Mouse (Mus musculus) heart, embryonic 13.5 days (tissue): ENCODE measurements around the gene Zbed3. TPM values are rescaled to one million over a fixed set of nuclear protein-coding genes. Genes with fewer than 3 reads are reported as not detected.

Source experiments
- ATAC-seq: fragments of 200-750 bp; cut with Nextera tagmentation; 2 replicates; pipeline ENCODE4 v1.8.0; 2017; ENCODE audit warnings: moderate TSS enrichment; ENCODE audit not compliant: insufficient number of reproducible peaks, low FRiP score, low TSS enrichment; ENCODE audit errors: extremely low read depth
- H3K27ac ChIP-seq: fragments of 300-500 bp; sonication (generic); replicated peaks from 2 replicates; pipeline ENCODE4 v1.5.1; 2015; ENCODE audit warnings: moderate library complexity, mild to moderate bottlenecking, inconsistent platforms
- H3K27me3 ChIP-seq: fragments of 300-500 bp; sonication (generic); replicated peaks from 2 replicates; pipeline ENCODE4 v1.6.1; 2015; ENCODE audit warnings: mild to moderate bottlenecking, inconsistent platforms
- H3K36me3 ChIP-seq: fragments of 300-500 bp; sonication (generic); 2 replicates; pipeline ENCODE4 v1.6.1; 2015; ENCODE audit warnings: mild to moderate bottlenecking, inconsistent platforms
- H3K4me1 ChIP-seq: fragments of 300-500 bp; sonication (generic); 2 replicates; pipeline ENCODE4 v1.6.1; 2015; ENCODE audit warnings: inconsistent platforms
- H3K4me2 ChIP-seq: fragments of 300-500 bp; sonication (generic); 2 replicates; pipeline ENCODE4 v1.6.1; 2015; ENCODE audit warnings: inconsistent platforms, mild to moderate bottlenecking, moderate library complexity
- H3K4me3 ChIP-seq: fragments of 300-500 bp; sonication (generic); 2 replicates; pipeline ENCODE4 v1.5.1; 2015; ENCODE audit warnings: moderate library complexity, mild to moderate bottlenecking, inconsistent platforms
- H3K9ac ChIP-seq: fragments of 300-500 bp; sonication (generic); 2 replicates; pipeline ENCODE4 v1.6.1; 2015; ENCODE audit warnings: inconsistent platforms, mild to moderate bottlenecking, moderate library complexity
- H3K9me3 ChIP-seq: fragments of 300-500 bp; sonication (generic); 2 replicates; pipeline ENCODE4 v1.6.1; 2016; ENCODE audit warnings: inconsistent platforms
- WGBS: fragments of 180-500 bp; shearing (Covaris S2); methylation state at CpG from one replicate; pipeline ENCODE4 v1.1.7; 2015; ENCODE audit warnings: mixed read lengths; 5-methylcytosine and 5-hydroxymethylcytosine counted together
- polyA plus RNA-seq: library from polyadenylated mRNA; unstranded; fragments of >200 nt; fragmentation: Nextera tagmentation; extraction: Ambion mirVana; gene quantifications from 2 replicates; pipeline ENCODE4 v1.2.1, GENCODE M21; 2015

Zbed3 gene
- polyA plus RNA-seq, 1 experiment from 2014 or later: 55.7 TPM

- ATAC-seq: no peak
- no peak overlapping the region for H3K9ac ChIP-seq
- no peaks in the 10 kb centered on the region for H3K27me3 ChIP-seq
- H3K36me3 ChIP-seq: no peaks in the 10 kb centered on the region
- no peaks in the 10 kb centered on the region; the same call in 1 of the 2 replicates for H3K4me1 ChIP-seq
- H3K4me3 ChIP-seq: no peak overlapping the region
- H3K27ac ChIP-seq: no peak overlapping the region
- 57% methylated on average over 4 of the region's 4 CpGs for WGBS
- H3K4me2 ChIP-seq: no peak overlapping the region
- no peaks in the 10 kb centered on the region for H3K9me3 ChIP-seq
Observed at GRCm38 (mm10) chr13:95320451-95320850, 3.0 kb upstream of the Zbed3 start.

GRCm38 (mm10) chr13:95323950-95324625 lies 676 bp downstream of the Zbed3 start:
- WGBS: 23% methylated on average over 15 of the region's 15 CpGs
- H3K4me1 ChIP-seq: peaks cover 32% of the 10 kb centered on the region
- H3K4me3 ChIP-seq: peak overlapping the region; percentile 93
- H3K9me3 ChIP-seq: no peaks in the 10 kb centered on the region
- no peaks in the 10 kb centered on the region for H3K27me3 ChIP-seq
- peak overlapping the region; percentile 98 for H3K27ac ChIP-seq
- peaks cover 8% of the 10 kb centered on the region; the same call in 1 of the 2 replicates for H3K36me3 ChIP-seq
- peak overlapping the region; percentile 91 for H3K4me2 ChIP-seq
- H3K9ac ChIP-seq: peak overlapping the region; percentile 99
- ATAC-seq: no peak

- no peak for ATAC-seq
- H3K27ac ChIP-seq: peak overlapping the region; percentile 98
- peaks cover 13% of the 10 kb centered on the region; the same call in 1 of the 2 replicates for H3K36me3 ChIP-seq
- H3K4me1 ChIP-seq: peaks cover 33% of the 10 kb centered on the region
- H3K9me3 ChIP-seq: no peaks in the 10 kb centered on the region
- H3K4me3 ChIP-seq: peak overlapping the region; percentile 93
- WGBS: under 1% methylated on average over 22 of the region's 22 CpGs
- H3K4me2 ChIP-seq: peak overlapping the region; percentile 91
- H3K9ac ChIP-seq: peak overlapping the region; percentile 99
- H3K27me3 ChIP-seq: no peaks in the 10 kb centered on the region
Observed at GRCm38 (mm10) chr13:95324626-95325079, 1.2 kb downstream of the Zbed3 start.

GRCm38 (mm10) chr13:95325080-95325906 lies 1.9 kb downstream of the Zbed3 start:
- Histone ChIP-seq H3K4me1 (peaks cover 37% of the 10 kb centered on the region), H3K9me3 (no peaks in the 10 kb centered on the region), H3K27ac (peak overlapping the region; percentile 98), H3K9ac (peak overlapping the region; percentile 99), H3K4me3 (peak overlapping the region; percentile 93), H3K4me2 (peak overlapping the region; percentile 91), H3K36me3 (peaks cover 14% of the 10 kb centered on the region; the same call in 1 of the 2 replicates), H3K27me3 (no peaks in the 10 kb centered on the region)
- under 1% methylated on average over 63 of the region's 63 CpGs for WGBS
- peak; percentile 31 for ATAC-seq

GRCm38 (mm10) chr13:95325907-95326550 lies 2.6 kb downstream of the Zbed3 start:
- H3K27me3 ChIP-seq: no peaks in the 10 kb centered on the region
- H3K27ac ChIP-seq: peak overlapping the region; percentile 98
- peak overlapping the region; percentile 99 for H3K9ac ChIP-seq
- ATAC-seq: no peak
- H3K4me2 ChIP-seq: peak overlapping the region; percentile 91
- H3K4me1 ChIP-seq: peaks cover 41% of the 10 kb centered on the region
- WGBS: 13% methylated on average over 5 of the region's 5 CpGs
- H3K36me3 ChIP-seq: peaks cover 14% of the 10 kb centered on the region; the same call in 1 of the 2 replicates
- H3K4me3 ChIP-seq: peak overlapping the region; percentile 93
- H3K9me3 ChIP-seq: no peaks in the 10 kb centered on the region

GRCm38 (mm10) chr13:95326611-95327344 lies 3.4 kb downstream of the Zbed3 start:
- 15% methylated on average over 21 of the region's 21 CpGs for WGBS
- H3K4me2 ChIP-seq: peak overlapping the region; percentile 91
- no peaks in the 10 kb centered on the region for H3K9me3 ChIP-seq
- no peaks in the 10 kb centered on the region for H3K27me3 ChIP-seq
- H3K9ac ChIP-seq: peak overlapping the region; percentile 99
- H3K4me3 ChIP-seq: peak overlapping the region; percentile 93
- peaks cover 48% of the 10 kb centered on the region for H3K4me1 ChIP-seq
- ATAC-seq: no peak
- peak overlapping the region; percentile 98 for H3K27ac ChIP-seq
- H3K36me3 ChIP-seq: peaks cover 14% of the 10 kb centered on the region; the same call in 1 of the 2 replicates

- peak overlapping the region; percentile 98 for H3K27ac ChIP-seq
- H3K9ac ChIP-seq: peak overlapping the region; percentile 99
- H3K9me3 ChIP-seq: no peaks in the 10 kb centered on the region
- H3K27me3 ChIP-seq: no peaks in the 10 kb centered on the region
- peak overlapping the region; percentile 93 for H3K4me3 ChIP-seq
- peaks cover 53% of the 10 kb centered on the region for H3K4me1 ChIP-seq
- H3K36me3 ChIP-seq: peaks cover 14% of the 10 kb centered on the region; the same call in 1 of the 2 replicates
- ATAC-seq: no peak
- WGBS: 10% methylated on average over 5 of the region's 5 CpGs
- H3K4me2 ChIP-seq: peak overlapping the region; percentile 91
Observed at GRCm38 (mm10) chr13:95327345-95327741, 3.9 kb downstream of the Zbed3 start.

GRCm38 (mm10) chr13:95328767-95329166 lies 5.4 kb downstream of the Zbed3 start:
- H3K4me3 ChIP-seq: no peak overlapping the region
- peaks cover 56% of the 10 kb centered on the region for H3K4me1 ChIP-seq
- H3K9ac ChIP-seq: no peak overlapping the region
- ATAC-seq: no peak
- no peaks in the 10 kb centered on the region for H3K9me3 ChIP-seq
- no peak overlapping the region for H3K27ac ChIP-seq
- 77% methylated on average over 11 of the region's 11 CpGs for WGBS
- H3K36me3 ChIP-seq: peaks cover 14% of the 10 kb centered on the region; the same call in 1 of the 2 replicates
- H3K4me2 ChIP-seq: no peak overlapping the region
- H3K27me3 ChIP-seq: no peaks in the 10 kb centered on the region

- peaks cover 56% of the 10 kb centered on the region for H3K4me1 ChIP-seq
- H3K27ac ChIP-seq: no peak overlapping the region
- ATAC-seq: no peak
- no peak overlapping the region for H3K9ac ChIP-seq
- H3K27me3 ChIP-seq: no peaks in the 10 kb centered on the region
- 46% methylated on average over 11 of the region's 11 CpGs for WGBS
- H3K9me3 ChIP-seq: no peaks in the 10 kb centered on the region; the same call in 1 of the 2 replicates
- H3K4me2 ChIP-seq: no peak overlapping the region
- H3K36me3 ChIP-seq: peaks cover 29% of the 10 kb centered on the region
- H3K4me3 ChIP-seq: no peak overlapping the region
Observed at GRCm38 (mm10) chr13:95330507-95330906, 7.1 kb downstream of the Zbed3 start.

GRCm38 (mm10) chr13:95332086-95332899 lies 8.9 kb downstream of the Zbed3 start:
- H3K27ac ChIP-seq: no peak overlapping the region
- ATAC-seq: no peak
- H3K27me3 ChIP-seq: no peaks in the 10 kb centered on the region
- H3K4me2 ChIP-seq: no peak overlapping the region
- H3K9ac ChIP-seq: no peak overlapping the region
- WGBS: 82% methylated on average over 11 of the region's 11 CpGs
- peaks cover 42% of the 10 kb centered on the region for H3K4me1 ChIP-seq
- H3K36me3 ChIP-seq: peaks cover 44% of the 10 kb centered on the region
- H3K4me3 ChIP-seq: no peak overlapping the region
- no peaks in the 10 kb centered on the region; the same call in 1 of the 2 replicates for H3K9me3 ChIP-seq
